Mouse (Mus musculus): Measurements from ENCODE around the gene Kdm7a. TPM values are rescaled to one million over a fixed set of nuclear protein-coding genes. Genes with fewer than 3 reads are reported as not detected.

Kdm7a gene
- polyA plus RNA-seq, 1 experiment: 0.42 TPM

- no peak for TF ChIP-seq USF1 (IDR thresholded peaks at IDR 0.05; ENCODE audit: low read depth)
- TF ChIP-seq CEBPB (IDR thresholded peaks at IDR 0.05; ENCODE audit: low read depth): no peak
- TF ChIP-seq MAX (IDR thresholded peaks at IDR 0.05): no peak
- TF ChIP-seq FOSL1 (IDR thresholded peaks at IDR 0.05; ENCODE audit: insufficient read depth, low read length, poor library complexity, severe bottlenecking): no peak
- no peak for TF ChIP-seq MYOG (IDR thresholded peaks at IDR 0.05; ENCODE audit: control insufficient read depth, extremely low read depth, insufficient read length)
- no peak for TF ChIP-seq MYOD1 (IDR thresholded peaks at IDR 0.05; ENCODE audit: control insufficient read depth, insufficient read length, low read depth)
- TF ChIP-seq CTCF (IDR thresholded peaks at IDR 0.05; ENCODE audit: control insufficient read depth, insufficient read depth, insufficient read length): no peak
These were observed 36.9 kb upstream of the Kdm7a start for GRCm38 (mm10) chr6:39243511-39243961.

GRCm38 (mm10) chr6:39242718-39243471 lies 36.3 kb upstream of the Kdm7a start:
- no peaks in the 10 kb centered on the region for H3K36me3 ChIP-seq (ENCODE audit: control insufficient read depth, insufficient read depth)
- no peaks in the 10 kb centered on the region for H3K79me3 ChIP-seq (ENCODE audit: low read depth)
- H3K4me3 ChIP-seq (ENCODE audit: insufficient read depth, poor library complexity, severe bottlenecking): no peak overlapping the region
- no peak for TF ChIP-seq CTCF (IDR thresholded peaks at IDR 0.05; ENCODE audit: control insufficient read depth, insufficient read depth, insufficient read length)
- TF ChIP-seq CEBPB (IDR thresholded peaks at IDR 0.05; ENCODE audit: low read depth): no peak
- no peak for TF ChIP-seq FOSL1 (IDR thresholded peaks at IDR 0.05; ENCODE audit: insufficient read depth, low read length, poor library complexity, severe bottlenecking)
- no peak for TF ChIP-seq MAX (IDR thresholded peaks at IDR 0.05)
- no peak for TF ChIP-seq MYOD1 (IDR thresholded peaks at IDR 0.05; ENCODE audit: control insufficient read depth, insufficient read length, low read depth)
- TF ChIP-seq USF1 (IDR thresholded peaks at IDR 0.05; ENCODE audit: low read depth): no peak
- H3ac ChIP-seq (ENCODE audit: control insufficient read depth, insufficient read length, low read depth): no peak overlapping the region
- H3K27me3 ChIP-seq (ENCODE audit: control insufficient read depth, insufficient read depth, insufficient read length): no peaks in the 10 kb centered on the region
- no peaks in the 10 kb centered on the region for H3K79me2 ChIP-seq (ENCODE audit: control insufficient read depth, insufficient read depth)

More at GRCm38 (mm10) chr6:39243511-39243961, 36.9 kb upstream of the Kdm7a start:
- Histone ChIP-seq H3K79me2 (ENCODE audit: control insufficient read depth, insufficient read depth) (no peaks in the 10 kb centered on the region), H3K27me3 (ENCODE audit: control insufficient read depth, insufficient read depth, insufficient read length) (no peaks in the 10 kb centered on the region), H3ac (ENCODE audit: control insufficient read depth, insufficient read length, low read depth) (no peak overlapping the region), H3K36me3 (ENCODE audit: control insufficient read depth, insufficient read depth) (no peaks in the 10 kb centered on the region), H3K4me3 (ENCODE audit: insufficient read depth, poor library complexity, severe bottlenecking) (no peak overlapping the region), H3K79me3 (ENCODE audit: low read depth) (no peaks in the 10 kb centered on the region)

- no peaks in the 10 kb centered on the region for H3K79me3 ChIP-seq (ENCODE audit: low read depth)
- no peak overlapping the region for H3ac ChIP-seq (ENCODE audit: control insufficient read depth, insufficient read length, low read depth)
- TF ChIP-seq MYOG (IDR thresholded peaks at IDR 0.05; ENCODE audit: control insufficient read depth, extremely low read depth, insufficient read length): no peak
- TF ChIP-seq USF1 (IDR thresholded peaks at IDR 0.05; ENCODE audit: low read depth): no peak
- no peak for TF ChIP-seq CTCF (IDR thresholded peaks at IDR 0.05; ENCODE audit: control insufficient read depth, insufficient read depth, insufficient read length)
- TF ChIP-seq FOSL1 (IDR thresholded peaks at IDR 0.05; ENCODE audit: insufficient read depth, low read length, poor library complexity, severe bottlenecking): no peak
- TF ChIP-seq MAX (IDR thresholded peaks at IDR 0.05): no peak
- no peak for TF ChIP-seq CEBPB (IDR thresholded peaks at IDR 0.05; ENCODE audit: low read depth)
- no peak for TF ChIP-seq MYOD1 (IDR thresholded peaks at IDR 0.05; ENCODE audit: control insufficient read depth, insufficient read length, low read depth)
- no peak overlapping the region for H3K4me3 ChIP-seq (ENCODE audit: insufficient read depth, poor library complexity, severe bottlenecking)
- no peaks in the 10 kb centered on the region for H3K79me2 ChIP-seq (ENCODE audit: control insufficient read depth, insufficient read depth)
- H3K27me3 ChIP-seq (ENCODE audit: control insufficient read depth, insufficient read depth, insufficient read length): no peaks in the 10 kb centered on the region
- H3K36me3 ChIP-seq (ENCODE audit: control insufficient read depth, insufficient read depth): no peaks in the 10 kb centered on the region
These were observed 34.9 kb upstream of the Kdm7a start for GRCm38 (mm10) chr6:39241421-39241891.

GRCm38 (mm10) chr6:39240956-39241355 lies 34.4 kb upstream of the Kdm7a start:
- H3ac ChIP-seq (ENCODE audit: control insufficient read depth, insufficient read length, low read depth): no peak overlapping the region
- no peaks in the 10 kb centered on the region for H3K79me2 ChIP-seq (ENCODE audit: control insufficient read depth, insufficient read depth)
- no peaks in the 10 kb centered on the region for H3K27me3 ChIP-seq (ENCODE audit: control insufficient read depth, insufficient read depth, insufficient read length)
- H3K79me3 ChIP-seq (ENCODE audit: low read depth): no peaks in the 10 kb centered on the region
- H3K4me3 ChIP-seq (ENCODE audit: insufficient read depth, poor library complexity, severe bottlenecking): no peak overlapping the region
- no peak for TF ChIP-seq MAX (IDR thresholded peaks at IDR 0.05)
- TF ChIP-seq FOSL1 (IDR thresholded peaks at IDR 0.05; ENCODE audit: insufficient read depth, low read length, poor library complexity, severe bottlenecking): no peak
- TF ChIP-seq MYOD1 (IDR thresholded peaks at IDR 0.05; ENCODE audit: control insufficient read depth, insufficient read length, low read depth): no peak
- no peak for TF ChIP-seq MYOG (IDR thresholded peaks at IDR 0.05; ENCODE audit: control insufficient read depth, extremely low read depth, insufficient read length)
- H3K36me3 ChIP-seq (ENCODE audit: control insufficient read depth, insufficient read depth): no peaks in the 10 kb centered on the region

- H3K4me3 ChIP-seq (ENCODE audit: insufficient read depth, poor library complexity, severe bottlenecking): no peak overlapping the region
- no peaks in the 10 kb centered on the region for H3K36me3 ChIP-seq (ENCODE audit: control insufficient read depth, insufficient read depth)
- H3K27me3 ChIP-seq (ENCODE audit: control insufficient read depth, insufficient read depth, insufficient read length): no peaks in the 10 kb centered on the region
- no peaks in the 10 kb centered on the region for H3K79me3 ChIP-seq (ENCODE audit: low read depth)
- TF ChIP-seq MYOD1 (IDR thresholded peaks at IDR 0.05; ENCODE audit: control insufficient read depth, insufficient read length, low read depth) (no peak), CEBPB (IDR thresholded peaks at IDR 0.05; ENCODE audit: low read depth) (no peak), MAX (IDR thresholded peaks at IDR 0.05) (no peak), FOSL1 (IDR thresholded peaks at IDR 0.05; ENCODE audit: insufficient read depth, low read length, poor library complexity, severe bottlenecking) (no peak), USF1 (IDR thresholded peaks at IDR 0.05; ENCODE audit: low read depth) (no peak), CTCF (IDR thresholded peaks at IDR 0.05; ENCODE audit: control insufficient read depth, insufficient read depth, insufficient read length) (no peak), MYOG (IDR thresholded peaks at IDR 0.05; ENCODE audit: control insufficient read depth, extremely low read depth, insufficient read length) (no peak)
- H3ac ChIP-seq (ENCODE audit: control insufficient read depth, insufficient read length, low read depth): no peak overlapping the region
- no peaks in the 10 kb centered on the region for H3K79me2 ChIP-seq (ENCODE audit: control insufficient read depth, insufficient read depth)
These were observed 31.3 kb upstream of the Kdm7a start for GRCm38 (mm10) chr6:39237887-39238286.

Data from C2C12 (cell line).